Mouse (Mus musculus): ENCODE data around the gene Smim22.
A peak's percentile ranks its signal among the peaks of the same experiment; 100 is the strongest.

DNA sequence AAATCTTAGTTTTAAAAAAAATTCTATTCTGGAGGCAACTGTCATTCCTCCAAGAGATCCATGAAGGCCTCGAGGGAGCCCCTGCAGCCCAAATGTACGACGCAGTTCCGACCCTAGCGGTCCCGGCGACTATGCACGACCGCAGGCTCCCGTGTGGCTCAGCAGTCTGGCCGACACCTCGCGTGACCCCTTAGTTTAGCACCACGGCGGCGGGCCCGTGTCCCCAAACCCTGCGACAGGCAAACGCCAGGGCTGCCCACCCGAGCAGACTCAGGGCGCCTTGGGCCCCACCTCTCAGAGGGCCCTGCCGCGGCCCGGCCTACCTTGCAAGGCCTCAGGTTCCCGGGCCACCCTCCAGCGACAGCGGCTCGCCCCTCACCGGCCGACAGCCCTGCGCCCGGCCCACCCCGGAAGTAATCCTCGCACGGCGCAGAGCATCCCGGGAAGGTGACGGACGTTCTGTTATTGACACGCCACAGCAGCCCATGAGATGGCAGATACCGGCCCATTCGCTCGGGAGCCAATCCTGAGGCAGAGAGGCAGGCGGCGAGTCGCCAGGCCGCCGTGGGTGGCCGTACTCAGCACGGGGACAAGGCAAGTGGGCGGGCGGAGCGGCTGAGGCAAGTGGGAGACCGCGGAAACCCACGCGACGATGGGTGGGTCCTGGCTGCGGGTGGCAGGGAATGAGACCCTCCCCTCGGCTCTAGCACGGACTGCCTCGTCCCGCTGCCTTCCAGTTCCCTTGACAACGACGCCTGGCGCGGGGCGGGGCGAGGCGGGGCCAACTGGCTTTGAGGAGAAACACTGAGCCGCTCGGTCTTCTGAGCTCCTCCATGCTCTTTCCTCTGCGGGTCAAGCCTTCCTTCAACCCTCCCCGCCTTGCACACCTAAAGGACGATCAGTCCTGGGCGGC, 43.0 kb upstream of the Smim22 start, which contains the start of gene Anks3:
- TF ChIP-seq RCOR1 (IDR thresholded peaks at IDR 0.05; ENCODE audit: low read depth, low read length) (no peak; the same call in 1 of the 2 replicates), POLR2A (IDR thresholded peaks at IDR 0.05; ENCODE audit: control insufficient read depth in 1 of 2, insufficient read depth in 1 of 2, low read depth in 1 of 2, low read length in 2 of 2, poor library complexity in 1 of 2) (peak; percentile 74 to 92), HCFC1 (IDR thresholded peaks at IDR 0.05; ENCODE audit: low read depth, low read length) (peak; percentile 93), USF2 (IDR thresholded peaks at IDR 0.05; ENCODE audit: borderline replicate concordance in 1 of 2, insufficient read depth in 1 of 2, low read depth in 1 of 2, low read length in 2 of 2) (no peak), EP300 (IDR thresholded peaks at IDR 0.05; ENCODE audit: low read depth in 1 of 2, low read length in 2 of 2) (no peak), MAX (IDR thresholded peaks at IDR 0.05; ENCODE audit: low read length) (peak; percentile 72), CTCF (IDR thresholded peaks at IDR 0.05 in 2 of 3, conservative IDR thresholded peaks at IDR 0.05 in 1 of 3; ENCODE audit: control insufficient read depth in 1 of 3, insufficient read depth in 1 of 3, low read depth in 2 of 3, low read length in 3 of 3, poor library complexity in 1 of 3, severe bottlenecking in 1 of 3) (no peak), MYC (IDR thresholded peaks at IDR 0.05; ENCODE audit: low read depth, low read length) (peak; percentile 47; the same call in 1 of the 2 replicates), GATA1 (IDR thresholded peaks at IDR 0.05; ENCODE audit: low read depth, low read length) (no peak)

Data from MEL (cell line).